Mouse (Mus musculus): ENCODE results near the gene Rom1. TPM values are rescaled to one million over a fixed set of nuclear protein-coding genes. Genes with fewer than 3 reads are reported as not detected.

Gene Rom1
- polyA plus RNA-seq, 1 experiment from 2014 or later = 4.0 TPM

DNA sequence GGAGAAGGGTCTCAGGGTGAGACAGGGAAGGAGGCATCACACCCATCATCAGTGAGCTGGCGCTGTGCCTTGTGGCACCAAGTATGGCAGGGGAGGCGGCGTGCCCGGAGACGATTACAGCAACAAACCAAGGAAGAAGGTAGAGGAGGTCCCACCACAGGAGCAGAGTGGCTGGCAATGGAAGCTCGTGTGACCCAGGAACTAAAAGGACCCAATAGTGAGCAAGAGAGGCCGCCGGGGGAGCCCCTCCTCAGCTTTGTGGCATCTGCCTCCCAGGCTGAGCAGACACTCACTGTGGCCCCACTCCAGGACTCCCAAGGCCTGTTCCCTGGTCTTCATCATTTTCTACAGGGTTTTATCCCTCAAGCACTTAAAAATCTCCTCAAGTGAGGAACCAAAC, 36.6 kb upstream of the Rom1 start:
- ATAC-seq (ENCODE audit: low read depth) = no peak
- Histone ChIP-seq H3K27ac (ENCODE audit: low read length) (peak overlapping the region; percentile 98), H3K9me3 (ENCODE audit: control insufficient read depth, low read length) (no peaks in the 10 kb centered on the region), H3K4me2 (ENCODE audit: low read depth, low read length) (peak overlapping the region; percentile 68), H3K4me1 (replicated peaks; ENCODE audit: control insufficient read depth, insufficient read depth, low read length) (peaks cover 13% of the 10 kb centered on the region), H3K4me3 (ENCODE audit: low read length) (peak overlapping the region; percentile 68), H3K36me3 (ENCODE audit: control insufficient read depth, insufficient read depth, low read length) (peaks cover 54% of the 10 kb centered on the region), H3K27me3 (ENCODE audit: control insufficient read depth, insufficient read depth, low read depth, low read length) (no peaks in the 10 kb centered on the region), H3K9ac (ENCODE audit: low read length) (peak overlapping the region; percentile 65)
- 66% methylated on average over 8 of the region's 8 CpGs for WGBS

DNA sequence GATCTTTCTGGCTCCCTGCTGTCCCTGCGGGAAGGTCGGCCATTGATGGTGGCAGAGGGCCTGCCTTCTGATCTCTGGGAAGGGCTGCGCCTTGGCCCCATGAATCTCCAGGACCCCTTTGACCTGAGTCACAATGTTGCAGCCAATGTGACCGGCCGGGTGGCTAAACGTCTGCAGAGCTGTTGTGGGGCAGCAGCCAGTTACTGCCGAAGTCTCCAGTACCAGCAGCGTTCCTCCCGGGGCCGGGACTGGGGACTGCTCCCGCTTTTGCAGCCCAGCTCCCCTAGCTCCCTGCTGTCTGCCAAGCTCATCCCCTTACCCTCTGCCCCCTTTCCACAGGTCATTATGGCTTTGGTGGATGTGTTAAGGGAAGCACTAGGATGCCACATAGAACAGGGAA, 35.9 kb upstream of the Rom1 start:
- Histone ChIP-seq H3K9ac (ENCODE audit: low read length) (no peak overlapping the region; the same call in 1 of the 2 replicates), H3K36me3 (ENCODE audit: control insufficient read depth, insufficient read depth, low read length) (peaks cover 49% of the 10 kb centered on the region), H3K9me3 (ENCODE audit: control insufficient read depth, low read length) (no peaks in the 10 kb centered on the region), H3K4me2 (ENCODE audit: low read depth, low read length) (no peak overlapping the region), H3K27ac (ENCODE audit: low read length) (peak overlapping the region; percentile 98; the same call in 1 of the 2 replicates), H3K4me3 (ENCODE audit: low read length) (no peak overlapping the region; the same call in 1 of the 2 replicates), H3K27me3 (ENCODE audit: control insufficient read depth, insufficient read depth, low read depth, low read length) (no peaks in the 10 kb centered on the region), H3K4me1 (replicated peaks; ENCODE audit: control insufficient read depth, insufficient read depth, low read length) (peaks cover 13% of the 10 kb centered on the region)
- no peak for ATAC-seq (ENCODE audit: low read depth)
- WGBS = 87% methylated on average over 11 of the region's 11 CpGs

DNA sequence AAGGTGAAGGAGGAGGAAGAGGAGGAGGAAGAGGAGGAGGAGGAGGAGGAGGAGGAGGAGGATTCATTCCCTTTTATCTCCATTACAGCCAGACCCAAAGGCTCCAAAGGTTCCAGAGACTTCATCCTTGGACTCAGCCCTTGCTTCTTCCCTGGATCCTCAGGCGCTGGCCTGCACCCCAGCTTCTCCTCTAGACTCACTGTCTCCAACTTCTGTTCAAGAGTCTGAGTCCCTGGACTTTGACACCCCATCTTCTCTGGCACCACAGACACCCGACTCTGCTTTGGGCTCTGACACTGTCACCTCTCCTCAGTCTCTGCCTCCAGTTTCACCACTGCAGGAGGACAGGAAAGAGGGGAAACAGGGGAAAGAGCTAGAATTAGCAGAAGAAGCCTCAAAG, 33.1 kb upstream of the Rom1 start:
- no peaks in the 10 kb centered on the region for H3K27me3 ChIP-seq (ENCODE audit: control insufficient read depth, insufficient read depth, low read depth, low read length)
- no peaks in the 10 kb centered on the region for H3K9me3 ChIP-seq (ENCODE audit: control insufficient read depth, low read length)
- no peak overlapping the region for H3K27ac ChIP-seq (ENCODE audit: low read length)
- no peak for ATAC-seq (ENCODE audit: low read depth)
- no peak overlapping the region for H3K4me2 ChIP-seq (ENCODE audit: low read depth, low read length)
- H3K9ac ChIP-seq (ENCODE audit: low read length) = no peak overlapping the region
- peaks cover 55% of the 10 kb centered on the region for H3K36me3 ChIP-seq (ENCODE audit: control insufficient read depth, insufficient read depth, low read length)
- 83% methylated on average over 2 of the region's 2 CpGs for WGBS
- peaks cover 8% of the 10 kb centered on the region for H3K4me1 ChIP-seq (replicated peaks; ENCODE audit: control insufficient read depth, insufficient read depth, low read length)
- no peak overlapping the region for H3K4me3 ChIP-seq (ENCODE audit: low read length)

DNA sequence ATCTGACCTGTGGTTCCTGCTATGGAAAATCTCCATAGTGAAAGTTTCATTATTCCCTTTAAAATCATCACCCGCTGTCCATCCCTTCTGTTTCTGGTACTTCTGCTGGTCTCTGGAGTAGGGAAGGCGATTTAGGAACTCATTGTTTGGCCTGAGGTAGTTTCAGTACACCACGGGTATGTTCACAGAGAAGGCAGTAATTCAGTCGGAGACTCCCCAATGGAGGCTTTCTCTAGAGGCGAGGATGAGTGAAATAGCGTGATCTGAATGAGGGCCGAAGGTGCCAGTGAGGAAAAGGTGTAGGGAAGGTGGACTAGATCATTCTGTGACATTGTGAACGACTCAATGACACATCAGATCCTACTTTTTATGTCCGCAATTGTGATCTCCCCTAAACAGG, 25.0 kb upstream of the Rom1 start:
- H3K27me3 ChIP-seq (ENCODE audit: control insufficient read depth, insufficient read depth, low read depth, low read length) = no peaks in the 10 kb centered on the region
- no peaks in the 10 kb centered on the region for H3K9me3 ChIP-seq (ENCODE audit: control insufficient read depth, low read length)
- H3K36me3 ChIP-seq (ENCODE audit: control insufficient read depth, insufficient read depth, low read length) = peaks cover 37% of the 10 kb centered on the region
- H3K9ac ChIP-seq (ENCODE audit: low read length) = peak overlapping the region; percentile 81
- ATAC-seq (ENCODE audit: low read depth) = no peak
- H3K4me1 ChIP-seq (replicated peaks; ENCODE audit: control insufficient read depth, insufficient read depth, low read length) = peaks cover 11% of the 10 kb centered on the region
- peak overlapping the region; percentile 79 for H3K4me3 ChIP-seq (ENCODE audit: low read length)
- peak overlapping the region; percentile 71 for H3K4me2 ChIP-seq (ENCODE audit: low read depth, low read length)
- 5% methylated on average over 9 of the region's 9 CpGs for whole genome bisulfite sequencing
- peak overlapping the region; percentile 76 for H3K27ac ChIP-seq (ENCODE audit: low read length)

DNA sequence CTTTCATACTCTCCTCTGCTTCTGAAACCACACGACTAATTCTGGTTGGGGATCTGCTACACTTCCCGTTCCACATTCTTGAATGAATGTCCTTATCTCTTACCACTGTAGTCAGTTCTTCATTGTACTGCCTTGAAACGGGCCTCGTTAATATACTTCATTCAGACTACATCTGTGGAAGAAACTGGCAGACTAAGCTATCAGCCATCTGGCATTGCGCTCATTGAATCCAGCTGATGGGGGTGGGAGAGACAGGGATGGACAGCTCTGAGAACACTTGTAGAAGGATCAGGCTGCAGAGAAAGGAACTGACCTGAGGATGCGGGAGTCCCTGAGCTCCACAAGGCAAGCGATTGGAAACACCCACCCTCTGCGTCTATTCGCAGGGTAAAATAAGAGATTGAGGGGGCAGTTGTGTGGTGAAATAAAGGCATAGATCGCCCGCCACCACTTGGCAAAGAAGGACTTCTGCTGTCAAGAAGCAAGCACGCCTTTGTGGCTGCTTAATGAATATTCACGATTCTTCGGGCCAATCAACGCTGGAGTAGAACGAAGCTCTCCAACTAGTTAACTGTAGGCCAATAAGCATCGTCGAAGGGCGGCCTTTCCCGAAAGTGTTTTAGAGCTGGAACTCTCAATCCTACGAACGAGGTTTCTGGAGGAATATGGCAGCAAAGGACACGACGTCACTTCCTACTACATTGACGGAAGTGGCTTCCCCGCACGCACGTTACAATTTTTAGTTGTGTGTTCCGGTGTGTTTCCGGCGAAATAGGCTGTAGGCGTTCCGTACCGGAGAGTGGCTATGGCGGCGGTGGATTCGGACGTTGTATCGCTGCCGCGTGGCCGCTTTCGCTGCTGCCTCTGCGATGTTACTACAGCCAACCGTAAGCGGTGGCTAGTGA, 24.2 kb upstream of the Rom1 start, which contains the start of gene Tut1:
Gene Tut1, plus strand, starts transcription at position 713 of the 905 bp plus-strand sequence.
- 2% methylated on average over 46 of the region's 46 CpGs for WGBS
- Histone ChIP-seq H3K9me3 (ENCODE audit: control insufficient read depth, low read length) (no peaks in the 10 kb centered on the region), H3K9ac (ENCODE audit: low read length) (peak within 1 kb of the TSS; percentile 81), H3K4me2 (ENCODE audit: low read depth, low read length) (peak within 1 kb of the TSS; percentile 71), H3K4me1 (replicated peaks; ENCODE audit: control insufficient read depth, insufficient read depth, low read length) (peaks cover 11% of the 10 kb centered on the region), H3K27ac (ENCODE audit: low read length) (peak within 1 kb of the TSS; percentile 76), H3K27me3 (ENCODE audit: control insufficient read depth, insufficient read depth, low read depth, low read length) (no peaks in the 10 kb centered on the region), H3K36me3 (ENCODE audit: control insufficient read depth, insufficient read depth, low read length) (peaks cover 41% of the 10 kb centered on the region), H3K4me3 (ENCODE audit: low read length) (peak within 1 kb of the TSS; percentile 79)
- ATAC-seq (ENCODE audit: low read depth) = peak; percentile 95

DNA sequence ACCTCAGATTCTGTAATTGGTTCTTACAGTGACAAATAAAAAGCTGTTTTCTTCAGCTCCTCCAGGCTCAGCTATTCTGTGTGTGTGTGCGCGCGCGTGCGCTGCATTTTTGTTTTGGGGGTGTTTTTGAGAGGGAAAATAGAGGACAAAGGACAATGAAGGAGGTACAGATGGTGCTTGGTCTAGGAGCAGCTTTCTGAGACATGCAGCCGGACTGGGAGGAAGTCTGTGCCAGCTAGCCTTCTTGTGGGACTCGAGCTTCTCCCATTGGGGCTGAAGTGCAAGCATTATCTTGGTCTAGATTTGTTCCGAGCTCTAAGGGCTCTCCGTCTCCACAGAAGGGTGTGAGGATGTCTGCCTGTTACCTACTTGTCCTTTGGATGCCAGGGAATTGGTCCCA, 23.1 kb upstream of the Rom1 start:
- Histone ChIP-seq H3K27ac (ENCODE audit: low read length) (no peak overlapping the region), H3K4me3 (ENCODE audit: low read length) (no peak overlapping the region), H3K36me3 (ENCODE audit: control insufficient read depth, insufficient read depth, low read length) (peaks cover 46% of the 10 kb centered on the region), H3K9me3 (ENCODE audit: control insufficient read depth, low read length) (no peaks in the 10 kb centered on the region), H3K27me3 (ENCODE audit: control insufficient read depth, insufficient read depth, low read depth, low read length) (no peaks in the 10 kb centered on the region), H3K9ac (ENCODE audit: low read length) (no peak overlapping the region), H3K4me1 (replicated peaks; ENCODE audit: control insufficient read depth, insufficient read depth, low read length) (peaks cover 11% of the 10 kb centered on the region), H3K4me2 (ENCODE audit: low read depth, low read length) (no peak overlapping the region)
- WGBS = 89% methylated on average over 9 of the region's 9 CpGs
- ATAC-seq (ENCODE audit: low read depth) = no peak

DNA sequence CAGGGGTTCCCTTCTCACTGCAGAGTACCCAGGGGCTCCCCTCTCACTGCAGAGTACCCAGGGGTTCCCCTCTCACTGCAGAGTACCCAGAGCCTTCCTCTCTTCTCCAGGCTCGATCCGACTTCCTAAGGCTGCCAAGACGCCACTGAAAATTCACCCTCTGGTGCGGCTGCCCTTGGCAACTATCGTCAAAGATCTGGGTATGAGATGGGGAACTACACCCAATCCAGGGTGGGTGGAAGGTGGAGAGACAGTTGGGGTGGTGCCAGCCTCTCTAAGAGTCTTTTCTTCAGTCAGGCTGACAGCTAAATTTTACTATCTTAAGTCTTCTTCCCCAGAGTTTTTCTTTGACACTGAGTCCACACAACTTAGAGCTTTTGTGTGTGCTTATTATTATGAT, 21.0 kb upstream of the Rom1 start:
- Histone ChIP-seq H3K27me3 (ENCODE audit: control insufficient read depth, insufficient read depth, low read depth, low read length) (no peaks in the 10 kb centered on the region), H3K4me3 (ENCODE audit: low read length) (no peak overlapping the region), H3K4me1 (replicated peaks; ENCODE audit: control insufficient read depth, insufficient read depth, low read length) (peaks cover 12% of the 10 kb centered on the region), H3K36me3 (ENCODE audit: control insufficient read depth, insufficient read depth, low read length) (peaks cover 53% of the 10 kb centered on the region), H3K9ac (ENCODE audit: low read length) (no peak overlapping the region), H3K9me3 (ENCODE audit: control insufficient read depth, low read length) (no peaks in the 10 kb centered on the region), H3K4me2 (ENCODE audit: low read depth, low read length) (no peak overlapping the region), H3K27ac (ENCODE audit: low read length) (no peak overlapping the region)
- WGBS = 90% methylated on average over 5 of the region's 5 CpGs
- no peak for ATAC-seq (ENCODE audit: low read depth)

DNA sequence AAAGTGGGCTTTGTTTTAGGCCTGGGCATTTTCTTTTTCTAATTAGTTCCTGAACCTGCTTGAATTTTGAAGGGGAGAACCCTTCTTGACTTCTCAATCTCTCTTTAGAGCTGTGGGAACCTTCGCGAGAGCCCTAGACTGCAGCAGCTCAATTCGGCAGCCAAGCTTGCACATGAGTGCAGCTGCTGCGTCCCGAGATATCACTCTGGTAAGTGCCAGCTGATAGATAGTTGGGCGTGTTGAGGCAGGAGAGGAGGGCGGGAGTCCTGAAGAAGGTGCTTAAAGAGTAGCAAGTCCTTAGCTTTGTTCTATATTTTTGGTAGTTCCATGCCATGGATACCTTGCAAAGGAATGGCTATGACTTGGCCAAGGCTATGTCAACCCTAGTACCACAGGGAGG, 17.8 kb upstream of the Rom1 start:
- Histone ChIP-seq H3K27ac (ENCODE audit: low read length) (no peak overlapping the region), H3K4me3 (ENCODE audit: low read length) (no peak overlapping the region), H3K4me2 (ENCODE audit: low read depth, low read length) (no peak overlapping the region), H3K4me1 (replicated peaks; ENCODE audit: control insufficient read depth, insufficient read depth, low read length) (peaks cover 23% of the 10 kb centered on the region), H3K36me3 (ENCODE audit: control insufficient read depth, insufficient read depth, low read length) (peaks cover 56% of the 10 kb centered on the region), H3K9ac (ENCODE audit: low read length) (no peak overlapping the region), H3K27me3 (ENCODE audit: control insufficient read depth, insufficient read depth, low read depth, low read length) (no peaks in the 10 kb centered on the region), H3K9me3 (ENCODE audit: control insufficient read depth, low read length) (no peaks in the 10 kb centered on the region)
- WGBS = 85% methylated on average over 7 of the region's 7 CpGs
- no peak for ATAC-seq (ENCODE audit: low read depth)

DNA sequence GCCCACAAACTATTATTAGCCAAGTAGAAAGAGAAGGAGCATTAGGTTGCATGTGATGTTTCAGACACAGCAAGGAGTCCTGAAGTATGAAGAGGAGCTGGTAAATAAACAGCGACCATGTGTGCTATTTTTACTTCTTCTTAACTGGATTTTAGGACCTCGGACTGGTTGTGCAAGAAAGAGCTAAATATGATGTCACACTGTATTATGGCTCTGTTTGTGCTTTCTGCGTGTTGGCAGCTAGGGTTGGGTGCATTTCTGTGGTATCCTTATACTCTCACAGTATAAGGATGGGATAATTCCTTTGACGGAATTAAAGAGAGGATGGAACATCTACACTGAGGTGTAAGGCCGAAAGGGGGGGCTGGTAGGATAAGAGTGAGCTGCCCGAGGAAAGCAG, 16.1 kb upstream of the Rom1 start:
- no peak for ATAC-seq (ENCODE audit: low read depth)
- Histone ChIP-seq H3K9me3 (ENCODE audit: control insufficient read depth, low read length) (no peaks in the 10 kb centered on the region), H3K27ac (ENCODE audit: low read length) (no peak overlapping the region), H3K4me1 (replicated peaks; ENCODE audit: control insufficient read depth, insufficient read depth, low read length) (peaks cover 31% of the 10 kb centered on the region), H3K27me3 (ENCODE audit: control insufficient read depth, insufficient read depth, low read depth, low read length) (no peaks in the 10 kb centered on the region), H3K4me3 (ENCODE audit: low read length) (peak overlapping the region; percentile 28), H3K9ac (ENCODE audit: low read length) (peak overlapping the region; percentile 50), H3K4me2 (ENCODE audit: low read depth, low read length) (peak overlapping the region; percentile 57), H3K36me3 (ENCODE audit: control insufficient read depth, insufficient read depth, low read length) (peaks cover 44% of the 10 kb centered on the region)
- WGBS = 66% methylated on average over 6 of the region's 6 CpGs

All from lung, embryonic 16.5 days (tissue).